Mouse (Mus musculus): ENCODE results near the gene Arg2. TPM values are rescaled to one million over a fixed set of nuclear protein-coding genes. Genes with fewer than 3 reads are reported as not detected.

Gene Arg2
- total and polyA plus RNA-seq, 2 experiments from 2014 or later: 3.0 TPM; not detected in 1

DNA sequence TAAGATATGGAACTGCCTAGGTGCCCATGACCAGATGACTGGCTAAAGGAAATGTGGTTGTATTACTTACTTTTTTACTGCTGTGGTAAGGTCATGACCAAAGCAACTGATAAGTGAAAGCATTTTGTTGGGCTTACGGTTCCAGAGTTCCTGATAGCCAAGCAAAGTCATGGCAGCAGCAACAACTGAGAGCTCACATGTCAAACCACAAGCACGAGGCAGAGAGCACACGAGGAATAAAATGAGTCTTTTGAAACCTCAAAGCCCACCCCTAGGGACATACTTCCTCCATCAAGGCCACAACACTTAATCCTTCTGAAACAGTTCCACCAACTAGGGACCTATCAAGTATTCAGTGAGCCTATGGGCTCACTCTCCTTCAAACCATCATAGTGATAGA lies 71.3 kb downstream of the Arg2 start:
- no peak for TF ChIP-seq CTCF (IDR thresholded peaks at IDR 0.05; ENCODE audit: low read depth)
- no peak for TF ChIP-seq EP300 (IDR thresholded peaks at IDR 0.05; ENCODE audit: low read depth)
- 50% methylated on average over 3 of the region's 3 CpGs for whole genome bisulfite sequencing

More for the DNA sequence above, 71.3 kb downstream of the Arg2 start:
- no peaks in the 10 kb centered on the region for H3K4me1 ChIP-seq (ENCODE audit: control insufficient read depth, insufficient read depth)
- no peaks in the 10 kb centered on the region for H3K36me3 ChIP-seq (replicated peaks; ENCODE audit: control insufficient read depth, insufficient read depth, low read length)
- no peaks in the 10 kb centered on the region for H3K27me3 ChIP-seq (ENCODE audit: control insufficient read depth, insufficient read depth, low read length)
- no peak overlapping the region for H3K4me2 ChIP-seq (ENCODE audit: low read depth, low read length)
- H3K9me3 ChIP-seq (replicated peaks; ENCODE audit: control insufficient read depth, low read length): no peaks in the 10 kb centered on the region
- ATAC-seq (ENCODE audit: insufficient read depth, low read depth) (no peak), DNase-seq (ENCODE audit: low spot score) (no peak)
- no peak overlapping the region for H3K9ac ChIP-seq (replicated peaks; ENCODE audit: low read depth, low read length)
- no peak overlapping the region for H3K4me3 ChIP-seq (ENCODE audit: low read depth, low read length)
- no peak overlapping the region for H3K27ac ChIP-seq (ENCODE audit: low read depth)

Other genes starting within 250 kb of the Arg2 start
- gene Plek2, start 223.8 kb upstream of the Arg2 start, total RNA-seq (2014; rRNA removed; ENCODE audit: low replicate concordance): 2.2 and 3.2 TPM in 2 replicates
- 0.70 and 0.75 TPM in 2 replicates for gene Plek2, start 223.8 kb upstream of the Arg2 start, polyA plus RNA-seq (2015; fragmentation: Nextera tagmentation; extraction: Ambion mirVana)
- gene Tmem229b, start 123.2 kb upstream of the Arg2 start, total RNA-seq (2014; rRNA removed; ENCODE audit: low replicate concordance): 4.8 and 12.8 TPM in 2 replicates
- 1.4 and 1.9 TPM in 2 replicates for gene Tmem229b, start 123.2 kb upstream of the Arg2 start, polyA plus RNA-seq (2015; fragmentation: Nextera tagmentation; extraction: Ambion mirVana)
- gene Plekhh1, start 101.6 kb upstream of the Arg2 start, total RNA-seq (2014; rRNA removed; ENCODE audit: low replicate concordance): 6.2 and 15.0 TPM in 2 replicates
- 2.5 and 4.0 TPM in 2 replicates for gene Plekhh1, start 101.6 kb upstream of the Arg2 start, polyA plus RNA-seq (2015; fragmentation: Nextera tagmentation; extraction: Ambion mirVana)
- 6.2 and 9.8 TPM in 2 replicates for gene Pigh, start 41.1 kb upstream of the Arg2 start, total RNA-seq (2014; rRNA removed; ENCODE audit: low replicate concordance)
- 9.6 and 9.7 TPM in 2 replicates for gene Pigh, start 41.1 kb upstream of the Arg2 start, polyA plus RNA-seq (2015; fragmentation: Nextera tagmentation; extraction: Ambion mirVana)
- gene Vti1b, start 41.9 kb downstream of the Arg2 start, total RNA-seq (2014; rRNA removed; ENCODE audit: low replicate concordance): 7.2 and 35.1 TPM in 2 replicates
- gene Vti1b, start 41.9 kb downstream of the Arg2 start, polyA plus RNA-seq (2015; fragmentation: Nextera tagmentation; extraction: Ambion mirVana): 79.8 and 88.8 TPM in 2 replicates
- gene Rdh11, start 61.5 kb downstream of the Arg2 start, total RNA-seq (2014; rRNA removed; ENCODE audit: low replicate concordance): 6.8 and 24.0 TPM in 2 replicates
- gene Rdh11, start 61.5 kb downstream of the Arg2 start, polyA plus RNA-seq (2015; fragmentation: Nextera tagmentation; extraction: Ambion mirVana): 6.2 and 6.7 TPM in 2 replicates
- gene Rdh12, start 78.1 kb downstream of the Arg2 start, total RNA-seq (2014; rRNA removed; ENCODE audit: low replicate concordance): 0.12 and 1.4 TPM in 2 replicates
- 0.34 and 0.56 TPM in 2 replicates for gene Rdh12, start 78.1 kb downstream of the Arg2 start, polyA plus RNA-seq (2015; fragmentation: Nextera tagmentation; extraction: Ambion mirVana)
- gene Zfyve26, start 165.5 kb downstream of the Arg2 start, total RNA-seq (2014; rRNA removed; ENCODE audit: low replicate concordance): 9.7 and 17.0 TPM in 2 replicates
- 4.5 and 4.9 TPM in 2 replicates for gene Zfyve26, start 165.5 kb downstream of the Arg2 start, polyA plus RNA-seq (2015; fragmentation: Nextera tagmentation; extraction: Ambion mirVana)
- 1.4 and 1.9 TPM in 2 replicates for gene Rad51b, start 166.5 kb downstream of the Arg2 start, total RNA-seq (2014; rRNA removed; ENCODE audit: low replicate concordance)
- gene Rad51b, start 166.5 kb downstream of the Arg2 start, polyA plus RNA-seq (2015; fragmentation: Nextera tagmentation; extraction: Ambion mirVana): 1.8 and 2.0 TPM in 2 replicates

All from heart, postnatal 0 days (tissue).